Mouse (Mus musculus) limb, embryonic 14.5 days (tissue): ENCODE measurements at regions not wholly inside any gene's neighbourhood (a gene's known extent, or its start where the extent isn't known, plus 50 kb on each side); places are given as distances from the start of the nearest gene placed in this dataset.

Experiments used
- ATAC-seq: fragments of 200-750 bp; cut with Nextera tagmentation; 2 replicates; pipeline ENCODE4 v1.8.0; 2017; ENCODE audit warnings: low read depth, moderate number of reproducible peaks, moderate TSS enrichment; ENCODE audit not compliant: low FRiP score
- DNase-seq: peaks from one replicate; pipeline ENCODE4 v3.0.0-alpha.2; 2015; ENCODE audit warnings: low spot score
- H3K27ac ChIP-seq: fragments of 300-500 bp; sonication (generic); replicated peaks from 2 replicates; pipeline ENCODE4 v1.5.1; 2014; ENCODE audit warnings: low read depth, mild to moderate bottlenecking, low read length, moderate library complexity, mixed read lengths
- H3K27me3 ChIP-seq: fragments of 300-500 bp; sonication (generic); 2 replicates; pipeline ENCODE4 v1.6.1; 2014; ENCODE audit warnings: low read length, mixed read lengths; ENCODE audit not compliant: control insufficient read depth, insufficient read depth
- H3K36me3 ChIP-seq: fragments of 300-500 bp; sonication (generic); 2 replicates; pipeline ENCODE4 v1.6.1; 2014; ENCODE audit warnings: mild to moderate bottlenecking, low read length, moderate library complexity, mixed read lengths; ENCODE audit not compliant: control insufficient read depth, insufficient read depth
- H3K4me1 ChIP-seq: fragments of 300-500 bp; sonication (generic); 2 replicates; pipeline ENCODE4 v1.6.1; 2014; ENCODE audit warnings: antibody characterized with exemption, low read length, mixed read lengths; ENCODE audit not compliant: control insufficient read depth, insufficient read depth
- H3K4me2 ChIP-seq: fragments of 300-500 bp; sonication (generic); replicated peaks from 2 replicates; pipeline ENCODE4 v1.6.1; 2014; ENCODE audit warnings: low read depth, mild to moderate bottlenecking, low read length, moderate library complexity; ENCODE audit not compliant: severe bottlenecking
- H3K4me3 ChIP-seq: fragments of 300-500 bp; sonication (generic); replicated peaks from 2 replicates; pipeline ENCODE4 v1.5.1; 2014; ENCODE audit warnings: low read length
- H3K9ac ChIP-seq: fragments of 300-500 bp; sonication (generic); 2 replicates; pipeline ENCODE4 v1.6.1; 2014; ENCODE audit warnings: mild to moderate bottlenecking, low read depth, low read length, moderate library complexity; ENCODE audit not compliant: severe bottlenecking
- H3K9me3 ChIP-seq: fragments of 300-500 bp; sonication (generic); 2 replicates; pipeline ENCODE4 v1.6.1; 2016; ENCODE audit warnings: low read length; ENCODE audit not compliant: control insufficient read depth
- POLR2A ChIP-seq: fragments of 200-500 bp; IDR thresholded peaks from 2 replicates; pipeline ENCODE4 v1.8.0; 2012; ENCODE audit warnings: inconsistent platforms, mild to moderate bottlenecking, moderate library complexity, borderline replicate concordance; ENCODE audit not compliant: insufficient read depth, insufficient read length; ENCODE audit errors: extremely low read depth
- WGBS: fragments of 180-500 bp; shearing (Covaris S2); extraction: QIAGEN DNeasy Blood & Tissue Kit; methylation state at CpG from one replicate; pipeline ENCODE4 v1.1.7; 2014; 5-methylcytosine and 5-hydroxymethylcytosine counted together

DNA sequence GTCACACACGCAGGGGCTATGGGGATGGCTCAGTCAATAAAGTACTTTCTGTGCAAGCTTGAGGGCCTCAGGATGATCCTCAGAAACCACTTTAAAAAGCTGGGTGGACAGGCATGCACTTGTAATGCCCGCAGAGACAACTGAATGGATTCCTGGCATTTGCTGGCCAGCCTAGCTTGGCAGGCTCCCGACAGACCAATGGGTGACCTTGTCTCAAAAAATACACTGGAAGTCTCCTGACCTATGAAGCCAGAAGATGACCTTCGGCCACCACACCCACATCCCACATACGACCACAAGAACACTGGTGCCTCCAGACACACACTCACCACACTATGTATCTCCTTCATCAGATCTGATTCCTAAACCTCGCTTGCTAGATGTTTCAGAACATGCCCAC, 141.5 kb upstream of the Rybp start:
- H3K27me3 ChIP-seq: no peaks in the 10 kb centered on the region
- H3K36me3 ChIP-seq: no peaks in the 10 kb centered on the region
- WGBS: 81% methylated on average over 6 of the region's 6 CpGs
- H3K4me1 ChIP-seq: peaks cover 31% of the 10 kb centered on the region
- ATAC-seq: no peak
- H3K4me3 ChIP-seq: no peak overlapping the region
- no peak for TF ChIP-seq POLR2A
- H3K9ac ChIP-seq: no peak overlapping the region
- no peak overlapping the region for H3K27ac ChIP-seq
- no peak for DNase-seq
- no peak overlapping the region for H3K4me2 ChIP-seq
- H3K9me3 ChIP-seq: no peaks in the 10 kb centered on the region

GRCm38 (mm10) chr6:100425551-100425950, 138.3 kb upstream of the Rybp start:
- H3K4me1 ChIP-seq: peaks cover 47% of the 10 kb centered on the region
- H3K27me3 ChIP-seq: no peaks in the 10 kb centered on the region
- no peak overlapping the region for H3K4me2 ChIP-seq
- H3K36me3 ChIP-seq: no peaks in the 10 kb centered on the region
- ATAC-seq (no peak), DNase-seq (no peak)
- 67% methylated on average over 1 of the region's 1 CpGs for WGBS
- no peak overlapping the region for H3K27ac ChIP-seq
- no peaks in the 10 kb centered on the region for H3K9me3 ChIP-seq
- no peak overlapping the region for H3K9ac ChIP-seq
- no peak for TF ChIP-seq POLR2A
- no peak overlapping the region for H3K4me3 ChIP-seq

DNA sequence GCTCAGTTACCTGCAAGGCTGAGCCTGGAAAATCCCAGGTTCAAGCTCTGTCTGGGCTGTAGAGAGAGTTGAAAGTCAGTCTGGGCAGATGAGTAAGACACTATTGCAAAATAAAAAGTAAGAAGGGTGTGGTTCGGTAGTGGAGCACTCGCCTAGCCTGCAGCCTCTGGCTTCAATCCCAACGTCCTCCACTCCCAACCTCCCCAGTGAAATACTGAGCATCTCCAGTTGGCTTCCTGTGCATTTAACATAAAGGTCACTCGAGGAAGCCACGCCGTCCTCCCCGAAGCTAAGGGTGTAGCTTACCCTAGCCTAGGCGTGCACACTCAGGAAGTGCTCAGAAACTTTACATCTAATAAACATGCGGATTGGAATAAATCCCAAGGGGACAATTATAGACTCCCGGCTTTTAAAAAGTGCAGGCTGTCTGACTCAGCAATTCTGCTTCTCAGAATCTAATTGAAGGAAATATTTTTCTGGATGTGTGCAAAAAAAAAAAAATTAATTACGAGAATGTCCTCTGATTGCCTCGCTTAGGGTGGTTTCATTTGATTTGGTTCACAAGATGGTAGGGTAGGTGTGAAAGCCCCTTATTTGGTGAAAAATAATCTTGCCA, 137.6 kb upstream of the Rybp start:
- ATAC-seq (no peak), DNase-seq (peak; percentile 53)
- Histone ChIP-seq H3K4me2 (no peak overlapping the region), H3K4me3 (no peak overlapping the region), H3K27ac (no peak overlapping the region), H3K36me3 (no peaks in the 10 kb centered on the region), H3K9ac (no peak overlapping the region), H3K4me1 (peaks cover 46% of the 10 kb centered on the region), H3K27me3 (no peaks in the 10 kb centered on the region), H3K9me3 (no peaks in the 10 kb centered on the region)
- TF ChIP-seq POLR2A: no peak
- 23% methylated on average over 12 of the region's 12 CpGs for WGBS

DNA sequence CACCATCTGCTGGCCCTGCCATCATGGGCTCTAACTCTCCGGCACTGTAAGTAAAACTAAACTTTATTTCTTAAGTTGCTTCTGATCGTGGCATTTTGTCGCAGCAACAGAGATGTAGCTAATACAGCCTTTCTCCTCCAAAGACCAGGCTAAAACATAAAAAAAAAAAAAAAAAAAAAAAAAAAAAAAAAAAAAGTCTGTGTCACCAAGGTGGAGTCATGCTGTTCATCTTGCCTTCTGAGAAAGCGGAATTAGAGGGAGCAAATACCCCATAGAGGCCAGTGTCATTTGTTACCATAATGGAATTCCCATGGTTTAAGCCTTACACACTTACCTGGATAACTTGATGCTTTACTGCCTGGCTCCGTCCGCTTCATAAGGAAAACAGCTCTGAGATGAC, 136.9 kb upstream of the Rybp start:
- no peak for ATAC-seq
- H3K4me2 ChIP-seq: no peak overlapping the region
- H3K27me3 ChIP-seq: no peaks in the 10 kb centered on the region
- H3K27ac ChIP-seq: no peak overlapping the region
- DNase-seq: no peak
- H3K4me1 ChIP-seq: peaks cover 41% of the 10 kb centered on the region
- no peaks in the 10 kb centered on the region for H3K36me3 ChIP-seq
- 92% methylated on average over 6 of the region's 6 CpGs for WGBS
- H3K4me3 ChIP-seq: no peak overlapping the region
- no peaks in the 10 kb centered on the region for H3K9me3 ChIP-seq
- TF ChIP-seq POLR2A: no peak
- H3K9ac ChIP-seq: no peak overlapping the region

DNA sequence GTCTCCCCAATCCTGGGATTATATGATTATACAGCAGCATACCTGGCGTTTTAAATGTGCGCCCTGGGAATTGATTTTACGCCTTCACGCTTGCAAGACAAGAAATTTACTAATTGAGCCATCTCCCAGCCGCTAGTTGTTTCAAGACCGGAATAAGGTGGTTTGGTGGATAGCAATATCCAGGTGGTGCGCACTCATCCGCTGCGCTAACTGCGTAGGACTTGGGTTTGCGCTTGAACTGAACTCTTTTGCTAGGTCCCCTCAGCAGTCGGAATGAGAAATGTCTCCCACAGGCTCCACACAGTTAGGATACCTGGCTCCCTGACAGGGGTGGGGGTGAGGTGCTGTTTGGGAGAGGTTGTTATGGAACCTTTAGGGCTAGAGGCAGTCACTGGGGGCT, 136.4 kb upstream of the Rybp start:
- ATAC-seq (no peak), DNase-seq (no peak)
- no peak overlapping the region for H3K4me2 ChIP-seq
- no peaks in the 10 kb centered on the region for H3K9me3 ChIP-seq
- no peak overlapping the region for H3K4me3 ChIP-seq
- H3K4me1 ChIP-seq: peaks cover 36% of the 10 kb centered on the region
- no peak overlapping the region for H3K9ac ChIP-seq
- H3K27ac ChIP-seq: no peak overlapping the region
- H3K27me3 ChIP-seq: no peaks in the 10 kb centered on the region
- TF ChIP-seq POLR2A: no peak
- no peaks in the 10 kb centered on the region for H3K36me3 ChIP-seq
- 94% methylated on average over 12 of the region's 12 CpGs for WGBS

GRCm38 (mm10) chr6:100422603-100423002, 135.3 kb upstream of the Rybp start:
- ATAC-seq: no peak
- 74% methylated on average over 6 of the region's 6 CpGs for WGBS
- H3K27ac ChIP-seq: no peak overlapping the region
- H3K4me1 ChIP-seq: peaks cover 35% of the 10 kb centered on the region
- H3K27me3 ChIP-seq: no peaks in the 10 kb centered on the region
- no peak for DNase-seq
- H3K36me3 ChIP-seq: no peaks in the 10 kb centered on the region
- H3K9me3 ChIP-seq: no peaks in the 10 kb centered on the region
- H3K4me3 ChIP-seq: no peak overlapping the region
- H3K4me2 ChIP-seq: peak overlapping the region; percentile 21; the same call in 1 of the 2 replicates
- no peak overlapping the region for H3K9ac ChIP-seq
- no peak for TF ChIP-seq POLR2A
